Mouse (Mus musculus): ENCODE results near the gene Hoxc9. TPM values are rescaled to one million over a fixed set of nuclear protein-coding genes. Genes with fewer than 3 reads are reported as not detected.

Hoxc9 gene
- polyA plus RNA-seq, 1 experiment: 6.2 TPM

DNA sequence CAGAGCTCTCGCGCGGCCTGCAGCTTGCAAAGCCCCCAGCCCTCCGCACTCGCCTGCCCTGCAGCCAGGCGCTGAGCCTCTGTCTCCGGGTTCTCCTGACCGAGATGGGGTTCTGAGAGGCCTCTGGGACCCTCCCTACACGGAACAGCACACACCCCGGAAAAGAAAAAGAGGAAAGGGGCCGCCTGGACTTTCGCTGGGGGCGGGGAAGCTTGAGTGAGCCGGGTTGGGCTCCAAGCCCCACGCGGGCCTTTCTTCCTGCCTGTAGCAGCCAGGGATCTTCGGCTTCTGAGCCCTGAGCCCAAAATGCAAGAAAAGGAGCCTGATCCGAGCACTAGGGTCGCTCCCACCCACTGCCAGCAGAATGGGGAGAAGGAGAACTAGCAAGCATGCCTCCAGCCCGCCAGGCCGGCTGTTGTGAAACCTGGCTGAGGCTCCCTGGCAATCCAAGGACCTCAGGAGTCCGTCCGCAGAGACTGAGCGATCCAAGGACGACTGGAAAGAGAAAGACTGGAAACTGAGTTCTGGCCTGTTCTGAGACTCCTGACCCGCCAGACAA lies 35.8 kb downstream of the Hoxc9 start:
- Histone ChIP-seq H3K4me1 (ENCODE audit: control insufficient read depth, insufficient read depth, low read length) (no peaks in the 10 kb centered on the region; the same call in 1 of the 2 replicates), H3K4me3 (ENCODE audit: insufficient read depth, low read length) (peak overlapping the region; percentile 12), H3K27ac (ENCODE audit: insufficient read depth, low read length) (peak overlapping the region; percentile 56)
- TF ChIP-seq CTCF (IDR thresholded peaks at IDR 0.05; ENCODE audit: borderline replicate concordance, insufficient read depth, low read length) (no peak), POLR2A (IDR thresholded peaks at IDR 0.05; ENCODE audit: low read depth, low read length) (0 out of 2 replicates have a peak, but pooled peaks have one; percentile 14)

DNA sequence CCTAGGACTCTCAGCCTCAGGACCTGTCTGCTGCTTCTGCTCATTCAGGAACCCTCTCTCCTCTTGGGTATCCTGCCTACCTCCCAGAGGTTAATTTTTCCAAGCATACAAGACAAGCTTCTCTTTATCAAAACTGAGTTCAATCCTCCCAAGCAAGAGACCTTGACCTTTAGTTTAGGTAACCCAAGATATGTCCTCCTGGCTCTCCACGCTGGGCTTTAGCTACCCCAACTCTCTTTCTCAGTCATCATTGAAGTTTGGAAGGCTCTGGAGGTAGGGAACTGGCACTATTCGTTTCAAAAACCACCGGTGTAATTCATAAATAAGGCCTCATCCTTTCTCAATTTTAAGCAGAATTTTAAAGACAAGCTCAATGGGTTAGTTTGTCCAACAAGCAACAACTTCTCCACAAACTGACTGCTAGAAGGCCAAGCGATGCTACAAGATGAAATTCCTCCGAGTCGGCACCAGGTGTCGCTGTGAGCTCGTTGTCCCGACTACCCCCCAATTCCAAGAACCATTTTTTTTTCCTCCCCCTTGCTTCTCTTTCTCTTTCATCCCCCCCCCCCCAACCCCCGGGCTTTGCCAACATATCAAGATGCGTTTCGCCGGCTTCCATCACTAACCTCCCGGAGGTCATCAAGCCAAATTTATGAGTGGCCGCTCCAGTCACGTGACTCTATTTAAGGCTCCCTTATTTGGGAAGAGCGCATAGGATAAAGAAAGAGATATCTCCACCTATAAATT lies 37.2 kb downstream of the Hoxc9 start:
- TF ChIP-seq CTCF (IDR thresholded peaks at IDR 0.05; ENCODE audit: borderline replicate concordance, insufficient read depth, low read length) (peak; percentile 64; the same call in 1 of the 2 replicates), POLR2A (IDR thresholded peaks at IDR 0.05; ENCODE audit: low read depth, low read length) (no peak)
- no peaks in the 10 kb centered on the region; the same call in 1 of the 2 replicates for H3K4me1 ChIP-seq (ENCODE audit: control insufficient read depth, insufficient read depth, low read length)
- peak overlapping the region; percentile 33; the same call in 1 of the 2 replicates for H3K4me3 ChIP-seq (ENCODE audit: insufficient read depth, low read length)
- H3K27ac ChIP-seq (ENCODE audit: insufficient read depth, low read length): peak overlapping the region; percentile 73; the same call in 1 of the 2 replicates

DNA sequence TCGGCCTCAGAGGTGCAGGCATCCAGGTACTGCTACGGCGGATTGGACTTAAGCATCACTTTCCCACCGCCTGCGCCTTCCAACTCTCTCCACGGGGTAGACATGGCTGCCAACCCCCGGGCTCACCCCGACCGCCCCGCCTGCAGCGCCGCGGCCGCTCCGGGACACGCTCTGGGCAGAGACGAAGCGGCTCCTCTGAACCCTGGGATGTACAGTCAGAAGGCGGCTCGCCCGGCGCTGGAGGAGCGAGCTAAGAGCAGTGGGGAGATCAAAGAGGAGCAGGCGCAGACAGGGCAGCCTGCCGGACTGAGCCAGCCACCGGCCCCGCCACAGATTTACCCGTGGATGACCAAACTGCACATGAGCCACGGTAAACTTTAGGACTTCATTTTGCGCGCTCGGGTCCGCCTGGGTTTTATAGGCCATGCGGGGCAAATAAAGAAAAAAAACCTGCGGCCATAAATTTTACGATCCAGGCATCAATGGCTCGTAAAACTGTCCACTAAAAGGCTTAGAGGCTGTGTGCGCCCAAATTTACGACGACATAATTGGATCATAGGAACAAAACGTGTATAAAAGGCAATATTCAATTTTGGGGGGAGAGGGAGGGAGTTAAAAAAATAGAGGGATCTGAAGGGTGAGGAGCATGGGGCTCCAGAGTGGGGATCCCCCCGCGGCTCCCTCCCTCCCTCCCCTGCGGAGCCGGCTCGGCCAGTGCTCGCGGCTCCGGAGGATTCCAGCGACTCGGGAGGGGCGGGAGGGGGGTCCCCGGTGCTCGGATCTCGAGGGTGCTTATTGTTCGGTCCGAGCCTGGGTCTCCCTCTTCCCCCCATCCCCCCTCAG lies 38.1 kb downstream of the Hoxc9 start:
- H3K4me1 ChIP-seq (ENCODE audit: control insufficient read depth, insufficient read depth, low read length): no peaks in the 10 kb centered on the region; the same call in 1 of the 2 replicates
- TF ChIP-seq POLR2A (IDR thresholded peaks at IDR 0.05; ENCODE audit: low read depth, low read length) (peak; percentile 24; the same call in 1 of the 2 replicates), CTCF (IDR thresholded peaks at IDR 0.05; ENCODE audit: borderline replicate concordance, insufficient read depth, low read length) (no peak)
- H3K27ac ChIP-seq (ENCODE audit: insufficient read depth, low read length): peak overlapping the region; percentile 73

DNA sequence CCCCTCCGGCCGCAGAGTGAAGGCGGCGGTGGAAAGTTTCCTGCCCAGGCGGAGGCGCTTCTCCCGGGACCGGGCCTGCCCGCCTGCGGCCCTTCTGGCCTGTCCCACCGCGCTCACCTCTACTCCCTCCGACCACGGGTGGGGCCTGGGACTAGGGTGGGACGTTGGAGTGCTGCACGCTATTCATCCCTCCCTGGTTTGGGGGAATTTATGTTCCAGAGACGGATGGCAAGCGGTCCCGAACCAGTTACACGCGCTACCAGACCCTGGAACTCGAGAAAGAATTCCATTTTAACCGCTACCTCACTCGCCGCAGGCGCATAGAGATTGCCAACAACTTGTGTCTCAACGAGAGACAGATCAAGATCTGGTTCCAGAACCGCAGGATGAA lies 38.8 kb downstream of the Hoxc9 start:
- peak overlapping the region; percentile 41 for H3K27ac ChIP-seq (ENCODE audit: insufficient read depth, low read length)
- TF ChIP-seq CTCF (IDR thresholded peaks at IDR 0.05; ENCODE audit: borderline replicate concordance, insufficient read depth, low read length): no peak
- TF ChIP-seq POLR2A (IDR thresholded peaks at IDR 0.05; ENCODE audit: low read depth, low read length): no peak
- peak overlapping the region; percentile 33 for H3K4me3 ChIP-seq (ENCODE audit: insufficient read depth, low read length)
- no peaks in the 10 kb centered on the region; the same call in 1 of the 2 replicates for H3K4me1 ChIP-seq (ENCODE audit: control insufficient read depth, insufficient read depth, low read length)

More for the DNA sequence above, 38.1 kb downstream of the Hoxc9 start:
- peak overlapping the region; percentile 33 for H3K4me3 ChIP-seq (ENCODE audit: insufficient read depth, low read length)

DNA sequence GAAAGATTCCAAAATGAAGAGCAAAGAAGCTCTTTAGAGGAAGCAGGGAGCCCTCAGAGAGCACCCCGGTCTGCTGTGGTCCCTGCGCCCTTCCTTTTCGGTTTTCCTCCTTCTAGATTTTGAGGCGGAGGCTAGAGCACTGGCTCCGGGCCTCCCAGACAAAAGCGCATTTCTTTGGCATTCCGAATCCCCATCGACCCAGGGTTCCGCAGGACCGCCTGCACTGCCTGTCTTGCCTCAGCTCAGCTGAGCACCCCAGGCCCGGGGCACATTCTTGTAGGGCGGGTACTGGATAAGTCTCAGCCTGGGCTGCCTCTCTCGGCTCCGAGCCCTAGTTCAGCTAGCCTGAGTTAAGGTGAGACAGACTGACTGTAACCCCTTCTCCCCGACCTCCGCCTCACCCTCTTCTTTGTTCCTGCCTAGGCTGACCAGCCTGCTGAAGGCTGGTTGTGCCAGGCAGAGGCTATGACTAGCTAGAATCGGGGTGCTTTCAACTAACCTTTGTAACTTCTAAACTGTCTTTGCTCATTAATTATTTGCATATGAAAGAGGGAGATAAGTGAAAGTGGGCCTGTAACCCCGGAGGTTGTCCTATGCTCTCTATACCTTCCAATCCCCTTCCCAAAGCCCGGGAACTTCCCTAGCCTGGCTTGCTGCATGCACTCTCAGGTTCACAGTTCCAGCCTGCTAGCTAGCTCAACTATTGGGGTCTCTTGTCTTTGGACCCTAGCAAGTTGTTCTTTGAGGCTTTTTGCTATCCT lies 39.3 kb downstream of the Hoxc9 start:
- Histone ChIP-seq H3K27ac (ENCODE audit: insufficient read depth, low read length) (peak overlapping the region; percentile 41), H3K4me1 (ENCODE audit: control insufficient read depth, insufficient read depth, low read length) (no peaks in the 10 kb centered on the region; the same call in 1 of the 2 replicates), H3K4me3 (ENCODE audit: insufficient read depth, low read length) (peak overlapping the region; percentile 33)
- TF ChIP-seq POLR2A (IDR thresholded peaks at IDR 0.05; ENCODE audit: low read depth, low read length) (no peak), CTCF (IDR thresholded peaks at IDR 0.05; ENCODE audit: borderline replicate concordance, insufficient read depth, low read length) (no peak)

DNA sequence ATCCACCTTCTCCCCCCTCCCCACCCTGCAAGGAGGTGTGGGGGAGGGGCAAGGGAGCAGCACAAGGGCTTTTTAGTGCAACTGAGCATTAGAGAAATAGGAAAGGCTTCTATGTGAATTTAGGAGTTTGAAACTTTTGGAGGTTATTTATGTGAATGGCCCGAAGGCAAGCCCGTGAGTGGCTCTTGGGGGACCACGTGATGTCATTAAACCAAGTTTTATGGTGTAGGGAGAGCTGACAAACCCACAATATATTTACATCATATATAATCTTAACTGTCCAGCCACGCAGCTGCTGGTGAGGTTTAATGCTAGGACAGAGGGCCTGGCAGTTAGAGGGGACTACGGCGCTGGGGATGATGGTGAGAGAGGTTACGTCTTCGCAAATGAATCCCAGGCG lies 42.4 kb downstream of the Hoxc9 start, which contains the start of gene Hoxc4:
Gene Hoxc4 (plus strand): TSS at position 299 of the 400 bp plus-strand sequence.
- TF ChIP-seq POLR2A (IDR thresholded peaks at IDR 0.05; ENCODE audit: low read depth, low read length) (peak; percentile 44; the same call in 1 of the 2 replicates), CTCF (IDR thresholded peaks at IDR 0.05; ENCODE audit: borderline replicate concordance, insufficient read depth, low read length) (no peak)
- H3K27ac ChIP-seq (ENCODE audit: insufficient read depth, low read length): no peak within 1 kb of the TSS
- no peaks in the 10 kb centered on the region; the same call in 1 of the 2 replicates for H3K4me1 ChIP-seq (ENCODE audit: control insufficient read depth, insufficient read depth, low read length)
- 0 out of 2 replicates have a peak within 1 kb of the TSS, but pooled peaks have one; percentile 7 for H3K4me3 ChIP-seq (ENCODE audit: insufficient read depth, low read length)

DNA sequence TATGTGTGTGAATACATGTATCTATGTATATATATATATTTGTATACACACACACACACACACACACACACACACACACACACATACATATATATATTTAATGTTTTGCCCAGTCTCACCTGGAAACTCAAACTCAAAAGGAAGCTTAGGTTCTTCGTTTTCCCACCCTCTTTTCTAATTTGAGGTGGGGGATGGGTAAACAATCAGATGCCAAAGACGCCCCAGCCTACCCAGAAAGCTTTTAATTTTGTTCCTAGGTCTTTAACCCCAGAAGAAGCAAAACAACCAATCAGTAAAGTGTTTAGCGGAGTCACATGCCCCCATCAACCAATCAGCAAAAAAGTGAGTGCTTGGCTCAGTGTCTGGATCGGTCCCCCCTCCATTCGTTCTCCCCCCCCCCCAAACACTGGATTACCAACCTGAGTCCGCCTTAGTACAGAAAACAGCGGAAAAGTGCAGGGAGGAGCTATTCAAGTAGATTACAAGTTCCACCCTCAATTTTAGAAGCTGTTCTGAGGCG lies 44.7 kb downstream of the Hoxc9 start:
- Histone ChIP-seq H3K27ac (ENCODE audit: insufficient read depth, low read length) (no peak overlapping the region), H3K4me3 (ENCODE audit: insufficient read depth, low read length) (no peak overlapping the region), H3K4me1 (ENCODE audit: control insufficient read depth, insufficient read depth, low read length) (no peaks in the 10 kb centered on the region; the same call in 1 of the 2 replicates)
- TF ChIP-seq CTCF (IDR thresholded peaks at IDR 0.05; ENCODE audit: borderline replicate concordance, insufficient read depth, low read length) (no peak), POLR2A (IDR thresholded peaks at IDR 0.05; ENCODE audit: low read depth, low read length) (no peak)

DNA sequence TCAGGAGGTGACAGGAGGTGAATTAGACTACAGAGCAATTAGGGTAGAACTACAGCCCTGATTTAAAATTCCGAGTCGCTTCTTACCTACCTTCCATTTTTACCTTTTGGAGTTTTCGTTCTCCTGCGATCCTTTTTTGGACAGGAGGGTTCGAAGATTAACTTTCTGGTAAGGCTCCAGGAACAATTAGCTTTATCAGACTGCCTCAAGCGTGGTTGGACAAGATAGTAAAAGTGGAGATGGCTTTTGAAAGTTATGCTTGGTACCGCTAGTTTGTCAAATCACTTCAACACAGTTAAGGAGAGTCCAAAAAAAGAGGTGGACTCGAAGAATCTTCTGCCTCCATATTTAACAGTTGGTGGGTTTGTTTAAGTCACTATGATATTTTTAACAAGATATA lies 45.3 kb downstream of the Hoxc9 start:
- Histone ChIP-seq H3K4me1 (ENCODE audit: control insufficient read depth, insufficient read depth, low read length) (no peaks in the 10 kb centered on the region; the same call in 1 of the 2 replicates), H3K27ac (ENCODE audit: insufficient read depth, low read length) (no peak overlapping the region), H3K4me3 (ENCODE audit: insufficient read depth, low read length) (no peak overlapping the region)
- TF ChIP-seq CTCF (IDR thresholded peaks at IDR 0.05; ENCODE audit: borderline replicate concordance, insufficient read depth, low read length): no peak
- no peak for TF ChIP-seq POLR2A (IDR thresholded peaks at IDR 0.05; ENCODE audit: low read depth, low read length)

Measured in embryonic fibroblast, embryonic 13.5 days (primary cell).